Mouse (Mus musculus) kidney, adult 2 months (tissue): Measurements from ENCODE around the gene Cldn11. TPM values are rescaled to one million over a fixed set of nuclear protein-coding genes. Genes with fewer than 3 reads are reported as not detected.

Source experiments
- DNase-seq: peaks from one replicate; pipeline ENCODE4 v3.0.0; 2021
- H3K27ac ChIP-seq: fragments of 200-500 bp; 2 replicates; pipeline ENCODE4 v1.5.1; 2012; ENCODE audit warnings: low read depth, low read length, control low read depth, inconsistent platforms; ENCODE audit not compliant: insufficient read depth
- H3K27me3 ChIP-seq: fragments of 200-500 bp; replicated peaks from 2 replicates; pipeline ENCODE4 v1.6.1; 2012; ENCODE audit warnings: mild to moderate bottlenecking, moderate library complexity, low read length, inconsistent platforms; ENCODE audit not compliant: control insufficient read depth, insufficient read depth
- H3K36me3 ChIP-seq: fragments of 200-500 bp; 2 replicates; pipeline ENCODE4 v1.6.1; 2012; ENCODE audit warnings: mild to moderate bottlenecking, moderate library complexity, low read length, inconsistent platforms; ENCODE audit not compliant: control insufficient read depth, insufficient read depth
- H3K4me1 ChIP-seq: fragments of 200-500 bp; 2 replicates; pipeline ENCODE4 v1.6.1; 2011; ENCODE audit warnings: low read length; ENCODE audit not compliant: control insufficient read depth, insufficient read depth
- H3K4me3 ChIP-seq: fragments of 200-500 bp; 2 replicates; pipeline ENCODE4 v1.5.1; 2011; ENCODE audit warnings: mild to moderate bottlenecking, low read depth, low read length, control low read depth; ENCODE audit not compliant: insufficient read depth
- CTCF ChIP-seq: fragments of 200-500 bp; conservative IDR thresholded peaks from 2 replicates; pipeline ENCODE4 v1.5.1; 2011; ENCODE audit warnings: low read depth, mild to moderate bottlenecking, control low read depth, low read length, moderate library complexity, mixed read lengths; ENCODE audit not compliant: insufficient read depth, insufficient read length
- POLR2A ChIP-seq: fragments of 200-500 bp; IDR thresholded peaks from one replicate; pipeline ENCODE4 v1.6.1; 2011; ENCODE audit warnings: low read depth, low read length, control low read depth
- WGBS: fragments of 180-500 bp; shearing (Covaris S2); methylation state at CpG from one replicate; pipeline ENCODE4 v1.1.7; 2018; 5-methylcytosine and 5-hydroxymethylcytosine counted together
- polyA plus RNA-seq: library from polyadenylated mRNA; depleted of rRNA; stranded (reverse); fragments of >200 nt; gene quantifications from 2 replicates; pipeline ENCODE4 v1.2.3, GENCODE M21; 2012

Gene Cldn11
- polyA plus RNA-seq, 1 experiment: 2.8 TPM

DNA sequence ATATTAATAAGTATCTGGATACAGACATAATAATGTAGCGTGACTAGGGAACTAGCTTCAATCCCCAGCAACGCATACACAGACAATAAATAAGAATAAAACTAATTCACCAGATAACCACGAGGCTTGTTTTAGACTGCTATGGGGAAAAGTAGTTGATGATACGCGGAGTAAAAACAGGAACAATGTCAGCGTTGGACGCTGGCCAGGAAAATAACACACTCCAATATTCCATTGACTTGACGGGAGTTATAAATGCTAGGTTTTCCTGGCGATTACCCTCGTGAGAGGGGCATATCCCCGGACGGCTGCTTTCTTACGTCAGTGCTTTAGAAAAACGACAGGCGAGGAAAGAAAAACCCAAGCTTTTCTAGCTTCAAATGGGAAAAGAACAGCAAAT is 8.1 kb downstream of the Cldn11 start:
- Histone ChIP-seq H3K36me3 (no peaks in the 10 kb centered on the region), H3K27me3 (no peaks in the 10 kb centered on the region), H3K4me3 (no peak overlapping the region), H3K4me1 (no peaks in the 10 kb centered on the region), H3K27ac (no peak overlapping the region)
- WGBS: 70% methylated on average over 15 of the region's 15 CpGs
- DNase-seq: no peak
- TF ChIP-seq CTCF (no peak), POLR2A (no peak)

DNA sequence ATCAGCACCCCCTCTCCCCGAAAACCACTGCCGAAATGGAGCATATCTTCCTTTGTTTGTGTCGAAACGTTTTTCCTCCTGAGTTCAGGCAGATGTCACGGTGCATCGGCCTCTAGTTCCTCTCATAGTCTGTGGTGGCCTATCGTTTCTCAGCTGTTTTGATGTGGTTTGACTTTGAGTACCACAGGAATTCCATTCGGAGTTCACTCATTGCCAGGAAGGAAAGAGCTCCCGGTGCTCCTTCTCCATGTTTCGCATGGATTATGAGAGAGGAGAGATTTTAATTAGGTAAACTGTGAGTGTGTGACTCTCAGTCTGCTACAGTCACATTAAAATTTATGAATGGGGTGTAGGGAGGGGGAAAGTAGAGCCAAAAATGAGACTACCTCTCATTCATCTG is 10.3 kb downstream of the Cldn11 start:
- Histone ChIP-seq H3K36me3 (no peaks in the 10 kb centered on the region), H3K27me3 (no peaks in the 10 kb centered on the region), H3K27ac (no peak overlapping the region), H3K4me1 (no peaks in the 10 kb centered on the region), H3K4me3 (no peak overlapping the region)
- no peak for DNase-seq
- no peak for TF ChIP-seq CTCF
- TF ChIP-seq POLR2A: no peak
- WGBS: 60% methylated on average over 10 of the region's 10 CpGs

DNA sequence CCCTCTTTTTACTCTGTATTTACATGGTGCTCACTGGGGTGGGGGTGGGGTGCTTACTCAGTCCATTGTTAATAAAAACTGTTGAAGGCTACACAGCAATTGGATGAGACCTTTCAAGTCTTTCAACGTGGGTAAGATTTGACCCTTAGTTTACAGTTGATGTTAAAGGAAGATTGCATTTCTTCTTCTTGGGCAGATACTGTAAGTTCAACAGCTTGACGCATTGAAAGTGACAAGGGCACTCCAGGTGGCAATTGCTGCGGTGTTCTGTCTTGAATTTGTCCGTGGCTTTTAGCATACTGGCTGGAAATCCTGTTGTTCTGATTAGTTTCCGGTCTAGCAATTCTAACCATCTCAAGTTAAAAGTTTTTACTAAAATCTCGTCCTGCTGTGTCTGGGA is 11.6 kb downstream of the Cldn11 start:
- 49% methylated on average over 6 of the region's 6 CpGs for WGBS
- Histone ChIP-seq H3K27me3 (no peaks in the 10 kb centered on the region), H3K36me3 (no peaks in the 10 kb centered on the region), H3K4me3 (no peak overlapping the region), H3K27ac (no peak overlapping the region), H3K4me1 (no peaks in the 10 kb centered on the region)
- no peak for DNase-seq
- TF ChIP-seq CTCF (no peak), POLR2A (no peak)

DNA sequence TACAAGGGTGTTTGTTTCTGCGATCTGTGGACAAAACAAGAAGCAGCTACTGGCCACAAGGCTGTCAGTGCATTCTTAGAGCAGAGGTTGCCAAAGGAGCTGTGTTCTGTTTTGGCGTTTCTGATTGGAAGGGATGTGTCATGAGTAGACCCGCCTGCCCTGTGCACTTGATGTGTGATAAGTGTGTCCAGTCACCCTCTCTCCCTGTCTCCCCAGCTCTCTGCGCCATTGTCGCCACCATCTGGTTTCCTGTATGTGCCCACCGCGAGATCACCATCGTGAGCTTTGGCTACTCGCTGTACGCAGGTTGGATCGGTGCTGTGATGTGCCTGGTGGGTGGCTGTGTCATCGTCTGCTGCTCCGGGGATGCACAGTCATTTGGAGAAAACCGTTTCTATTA is 13.1 kb downstream of the Cldn11 start:
- H3K27me3 ChIP-seq: no peaks in the 10 kb centered on the region
- H3K36me3 ChIP-seq: no peaks in the 10 kb centered on the region
- no peak for DNase-seq
- H3K27ac ChIP-seq: no peak overlapping the region
- WGBS: 93% methylated on average over 14 of the region's 14 CpGs
- H3K4me1 ChIP-seq: no peaks in the 10 kb centered on the region
- TF ChIP-seq CTCF (no peak), POLR2A (no peak)
- no peak overlapping the region for H3K4me3 ChIP-seq

DNA sequence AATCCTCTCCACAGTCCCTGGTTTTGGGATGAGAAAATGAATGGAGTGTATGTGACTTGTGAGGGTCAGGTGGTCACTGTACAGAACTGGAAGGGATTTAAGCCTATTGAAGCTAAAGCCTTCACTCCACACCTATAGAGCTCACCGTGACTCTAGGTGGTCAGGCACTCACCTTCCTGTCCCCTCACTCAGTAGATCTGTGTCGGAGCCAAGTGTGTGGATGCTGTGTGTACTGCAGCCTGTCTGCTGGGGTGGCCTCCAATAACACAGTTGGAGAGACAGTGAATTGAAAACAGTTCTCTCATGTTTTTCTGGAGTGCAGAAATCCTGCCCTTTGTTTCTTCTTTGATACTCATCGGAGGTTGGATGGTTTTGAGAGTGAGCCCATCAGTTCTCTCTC is 16.1 kb downstream of the Cldn11 start:
- TF ChIP-seq POLR2A (no peak), CTCF (no peak)
- Histone ChIP-seq H3K27me3 (no peaks in the 10 kb centered on the region), H3K4me1 (no peaks in the 10 kb centered on the region), H3K4me3 (no peak overlapping the region), H3K27ac (no peak overlapping the region), H3K36me3 (no peaks in the 10 kb centered on the region)
- DNase-seq: no peak
- 78% methylated on average over 3 of the region's 3 CpGs for WGBS

DNA sequence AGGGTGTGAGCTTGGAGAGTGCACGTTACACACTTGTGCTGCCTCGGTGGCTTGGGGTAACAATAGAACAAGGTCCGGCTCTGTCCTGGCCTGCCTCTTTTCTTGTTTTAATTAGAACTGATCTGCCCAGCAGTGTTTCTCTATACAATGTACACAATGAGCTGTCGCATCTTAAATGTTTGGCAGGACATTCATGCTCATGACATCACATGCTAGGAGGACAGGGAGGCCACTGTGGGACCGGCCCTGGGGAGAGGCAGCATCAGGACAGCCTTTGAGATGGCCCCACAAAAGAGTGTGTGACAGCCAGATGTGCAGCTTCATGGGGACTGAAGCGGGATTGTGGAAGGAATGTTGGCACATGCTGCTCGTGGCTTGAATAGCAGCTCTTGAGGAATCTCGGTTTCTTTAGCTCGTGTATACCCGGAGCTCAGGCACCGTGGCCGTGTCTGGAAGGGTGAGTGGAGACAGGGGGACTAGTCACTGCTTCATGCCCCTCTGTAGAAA is 16.7 kb downstream of the Cldn11 start:
- no peaks in the 10 kb centered on the region for H3K27me3 ChIP-seq
- no peaks in the 10 kb centered on the region for H3K36me3 ChIP-seq
- TF ChIP-seq CTCF: no peak
- TF ChIP-seq POLR2A: no peak
- H3K27ac ChIP-seq: no peak overlapping the region
- no peak overlapping the region for H3K4me3 ChIP-seq
- H3K4me1 ChIP-seq: no peaks in the 10 kb centered on the region
- 64% methylated on average over 12 of the region's 12 CpGs for WGBS
- no peak for DNase-seq

DNA sequence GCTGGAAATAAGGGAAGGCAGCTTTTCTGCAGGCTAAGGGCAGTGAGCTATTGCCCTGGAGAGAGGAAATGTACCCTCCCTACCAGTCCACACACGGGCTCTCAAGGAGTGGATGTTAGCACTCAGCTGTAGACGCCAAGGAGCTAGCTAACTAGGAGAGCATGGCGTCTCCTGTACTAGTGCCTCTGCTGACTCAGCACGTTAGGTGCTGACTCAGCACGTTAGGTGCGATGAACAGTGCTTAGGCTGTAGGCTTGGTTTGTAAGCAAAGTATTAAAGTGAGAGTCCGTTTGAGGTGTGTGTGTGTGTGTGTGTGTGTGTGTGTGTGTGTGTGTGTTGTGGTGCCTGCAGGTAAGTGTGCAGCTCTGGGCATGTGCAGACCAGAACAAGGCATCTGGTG is 40.6 kb downstream of the Cldn11 start:
- TF ChIP-seq CTCF (no peak), POLR2A (no peak)
- DNase-seq: no peak
- Histone ChIP-seq H3K27ac (no peak overlapping the region), H3K27me3 (no peaks in the 10 kb centered on the region), H3K4me1 (no peaks in the 10 kb centered on the region), H3K36me3 (no peaks in the 10 kb centered on the region), H3K4me3 (no peak overlapping the region)
- 85% methylated on average over 7 of the region's 7 CpGs for WGBS

DNA sequence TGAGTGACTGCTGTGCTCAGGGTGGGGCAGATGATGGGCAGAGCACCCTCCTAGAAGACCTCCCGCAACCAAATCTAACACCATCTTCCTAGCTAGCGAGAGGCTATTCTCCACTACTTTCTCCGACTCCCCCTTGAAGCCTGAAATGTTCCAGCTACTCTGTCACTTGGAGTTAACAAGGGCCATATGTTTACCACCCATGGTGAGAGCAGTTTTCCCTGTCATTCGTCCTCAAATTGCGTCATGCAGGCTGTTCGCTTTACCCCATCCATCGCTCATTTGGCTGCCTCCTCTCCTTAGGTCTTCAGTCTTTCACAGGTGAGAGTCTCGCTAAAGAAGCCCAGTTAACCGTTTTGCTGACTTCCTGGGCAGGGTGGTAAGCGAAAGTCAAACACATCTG is 41.7 kb downstream of the Cldn11 start:
- DNase-seq: no peak

More for the DNA sequence above, 41.7 kb downstream of the Cldn11 start:
- TF ChIP-seq CTCF: no peak
- no peak overlapping the region for H3K27ac ChIP-seq
- H3K27me3 ChIP-seq: no peaks in the 10 kb centered on the region
- WGBS: 49% methylated on average over 10 of the region's 10 CpGs
- no peak overlapping the region for H3K4me3 ChIP-seq
- H3K36me3 ChIP-seq: no peaks in the 10 kb centered on the region
- no peaks in the 10 kb centered on the region for H3K4me1 ChIP-seq
